Mouse (Mus musculus) hindbrain, embryonic 14.5 days (tissue): ENCODE results near the gene Ubfd1. TPM values are rescaled to one million over a fixed set of nuclear protein-coding genes. Genes with fewer than 3 reads are reported as not detected.

Source experiments
- ATAC-seq: fragments of 200-750 bp; cut with Nextera tagmentation; 2 replicates; pipeline ENCODE4 v1.8.0; 2017; ENCODE audit warnings: moderate number of reproducible peaks, mild to moderate bottlenecking, moderate TSS enrichment, moderate library complexity; ENCODE audit not compliant: low FRiP score
- DNase-seq: peaks from one replicate; pipeline ENCODE4 v3.0.0-alpha.2; 2015; ENCODE audit warnings: low spot score
- H3K27ac ChIP-seq: fragments of 300-500 bp; sonication (generic); 2 replicates; pipeline ENCODE4 v1.5.1; 2014; ENCODE audit warnings: mild to moderate bottlenecking, moderate library complexity
- H3K27me3 ChIP-seq: fragments of 300-500 bp; sonication (generic); 2 replicates; pipeline ENCODE4 v1.6.1; 2014; ENCODE audit warnings: mild to moderate bottlenecking, low read length, mixed read lengths; ENCODE audit not compliant: control insufficient read depth, insufficient read depth
- H3K36me3 ChIP-seq: fragments of 300-500 bp; sonication (generic); replicated peaks from 2 replicates; pipeline ENCODE4 v1.6.1; 2014; ENCODE audit not compliant: control insufficient read depth, insufficient read depth
- H3K4me1 ChIP-seq: fragments of 300-500 bp; sonication (generic); replicated peaks from 2 replicates; pipeline ENCODE4 v1.6.1; 2014; ENCODE audit warnings: antibody characterized with exemption, low read length, mixed read lengths; ENCODE audit not compliant: control insufficient read depth, insufficient read depth
- H3K4me2 ChIP-seq: fragments of 300-500 bp; sonication (generic); replicated peaks from 2 replicates; pipeline ENCODE4 v1.6.1; 2014; ENCODE audit warnings: mild to moderate bottlenecking, moderate library complexity
- H3K4me3 ChIP-seq: fragments of 300-500 bp; sonication (generic); replicated peaks from 2 replicates; pipeline ENCODE4 v1.5.1; 2014; ENCODE audit warnings: mild to moderate bottlenecking, low read length
- H3K9ac ChIP-seq: fragments of 300-500 bp; sonication (generic); 2 replicates; pipeline ENCODE4 v1.6.1; 2014
- H3K9me3 ChIP-seq: fragments of 300-500 bp; sonication (generic); 2 replicates; pipeline ENCODE4 v1.6.1; 2016; ENCODE audit warnings: low read length; ENCODE audit not compliant: control insufficient read depth
- WGBS: fragments of 180-500 bp; shearing (Covaris S2); extraction: QIAGEN DNeasy Blood & Tissue Kit; methylation state at CpG from one replicate; pipeline ENCODE4 v1.1.7; 2014; 5-methylcytosine and 5-hydroxymethylcytosine counted together
- polyA plus RNA-seq: library from polyadenylated mRNA; unstranded; fragments of >200 nt; fragmentation: Nextera tagmentation; extraction: Ambion mirVana; gene quantifications from 2 replicates; pipeline ENCODE4 v1.2.1, GENCODE M21; 2014

Ubfd1 gene
- polyA plus RNA-seq, 1 experiment from 2014 or later = 104 TPM

DNA sequence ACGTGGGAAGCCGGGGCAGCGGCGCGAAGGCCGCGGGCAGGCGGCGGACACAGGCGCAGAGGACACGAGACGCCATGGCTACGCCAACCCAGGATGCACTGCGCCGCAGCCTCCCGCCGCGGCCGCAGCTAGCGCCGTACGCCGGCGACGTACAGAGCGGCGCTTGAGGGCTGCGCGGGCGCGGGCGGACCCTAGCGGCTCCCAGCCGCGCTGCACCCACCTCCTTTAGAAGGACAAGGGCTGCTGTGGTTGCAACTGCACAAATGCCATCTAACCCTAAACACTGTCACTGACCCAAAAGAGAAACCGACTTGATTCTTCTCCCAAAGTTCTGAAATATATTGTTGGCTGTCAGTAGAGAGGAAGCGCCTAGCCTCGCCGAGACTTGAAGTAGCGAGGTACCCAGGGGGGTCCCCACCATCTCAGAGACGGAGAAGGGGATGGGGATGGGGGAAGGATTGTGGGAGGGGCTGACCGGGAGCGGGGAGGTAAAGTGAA, 34.8 kb downstream of the Ubfd1 start, which contains the start of gene Ndufab1:
Gene Ndufab1, minus strand, starts transcription at position 140 of the 498 bp plus-strand sequence.
- peak; percentile 99 for ATAC-seq
- peak; percentile 93 for DNase-seq
- no peaks in the 10 kb centered on the region for H3K27me3 ChIP-seq
- H3K36me3 ChIP-seq = peaks cover 19% of the 10 kb centered on the region
- peak within 1 kb of the TSS; percentile 40 for H3K27ac ChIP-seq
- H3K9ac ChIP-seq = peak within 1 kb of the TSS; percentile 85
- WGBS = under 1% methylated on average over 37 of the region's 43 CpGs
- H3K4me1 ChIP-seq = peaks cover 8% of the 10 kb centered on the region
- no peaks in the 10 kb centered on the region for H3K9me3 ChIP-seq
- H3K4me2 ChIP-seq = peak within 1 kb of the TSS; percentile 85
- H3K4me3 ChIP-seq = peak within 1 kb of the TSS; percentile 60

DNA sequence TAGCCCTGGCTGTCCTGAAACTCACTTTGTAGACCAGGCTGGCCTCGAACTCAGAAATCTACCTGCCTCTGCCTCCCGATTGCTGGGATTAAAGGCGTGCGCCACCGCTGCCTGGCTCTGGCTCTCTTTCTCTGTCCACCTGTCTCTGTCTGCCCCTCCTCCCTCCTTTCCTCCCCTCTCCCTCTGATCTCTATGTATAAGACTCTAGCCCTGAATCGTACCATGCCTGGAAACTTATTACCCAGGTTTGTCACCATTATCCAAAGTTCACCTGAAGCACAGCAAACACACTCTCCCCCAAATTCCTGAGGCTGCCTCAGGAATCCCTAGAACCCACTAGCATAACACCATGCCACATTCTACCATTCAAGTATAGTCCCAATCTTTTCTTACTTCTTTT, 41.2 kb downstream of the Ubfd1 start:
- Histone ChIP-seq H3K9ac (no peak overlapping the region), H3K9me3 (no peaks in the 10 kb centered on the region), H3K4me1 (no peaks in the 10 kb centered on the region), H3K36me3 (peaks cover 11% of the 10 kb centered on the region), H3K4me3 (no peak overlapping the region), H3K27me3 (no peaks in the 10 kb centered on the region), H3K4me2 (no peak overlapping the region), H3K27ac (no peak overlapping the region)
- ATAC-seq (no peak), DNase-seq (no peak)
- WGBS = 97% methylated on average over 6 of the region's 6 CpGs

DNA sequence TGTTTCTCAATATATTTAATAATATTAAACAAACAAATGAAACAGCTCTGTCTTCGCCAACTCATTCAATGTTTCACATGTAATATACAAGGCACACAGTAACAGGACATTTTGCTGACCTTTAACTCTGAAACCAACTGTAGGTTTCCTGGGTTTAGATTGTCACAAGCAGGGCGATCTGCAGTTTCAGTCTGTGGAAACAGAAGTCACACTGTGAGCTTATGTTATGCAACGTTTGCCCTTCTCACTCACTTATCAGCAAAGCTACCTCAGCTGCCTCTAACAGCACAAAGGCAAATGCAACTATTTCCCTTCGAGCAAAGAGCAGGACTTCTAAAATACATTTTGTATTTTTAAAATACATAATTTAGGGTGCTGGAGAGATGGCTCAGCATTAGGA, 56.5 kb downstream of the Ubfd1 start:
- no peak overlapping the region for H3K4me3 ChIP-seq
- peaks cover 41% of the 10 kb centered on the region for H3K36me3 ChIP-seq

DNA sequence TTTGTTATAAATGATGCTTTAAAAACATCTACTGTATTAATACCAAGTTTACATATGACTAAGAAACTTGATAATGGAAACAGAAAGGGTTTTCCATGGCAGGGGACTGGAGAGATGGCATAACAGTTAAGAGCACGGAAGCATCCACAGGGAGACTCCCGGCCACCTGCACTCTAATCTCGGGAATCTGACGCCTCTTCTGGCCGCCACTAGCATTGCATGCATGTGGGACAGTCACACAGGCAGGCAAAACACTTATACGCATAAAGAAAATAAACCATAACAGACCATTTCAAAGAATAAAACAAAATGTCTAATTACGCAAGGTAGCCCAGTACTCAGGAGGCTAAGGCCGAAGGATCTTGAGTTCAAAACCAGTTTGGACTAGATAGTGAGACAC, 58.7 kb downstream of the Ubfd1 start:
- H3K9ac ChIP-seq = no peak overlapping the region
- no peak for ATAC-seq
- no peaks in the 10 kb centered on the region for H3K9me3 ChIP-seq
- 82% methylated on average over 8 of the region's 8 CpGs for WGBS
- no peak overlapping the region for H3K4me3 ChIP-seq
- DNase-seq = no peak
- no peak overlapping the region for H3K4me2 ChIP-seq
- H3K4me1 ChIP-seq = no peaks in the 10 kb centered on the region
- H3K27me3 ChIP-seq = no peaks in the 10 kb centered on the region
- H3K36me3 ChIP-seq = peaks cover 41% of the 10 kb centered on the region
- no peak overlapping the region for H3K27ac ChIP-seq

More for the DNA sequence above, 56.5 kb downstream of the Ubfd1 start:
- Histone ChIP-seq H3K27me3 (no peaks in the 10 kb centered on the region), H3K9me3 (no peaks in the 10 kb centered on the region), H3K27ac (no peak overlapping the region), H3K4me2 (no peak overlapping the region), H3K4me1 (no peaks in the 10 kb centered on the region), H3K9ac (no peak overlapping the region)
- WGBS = 91% methylated on average over 4 of the region's 4 CpGs
- DNase-seq (no peak), ATAC-seq (no peak)

DNA sequence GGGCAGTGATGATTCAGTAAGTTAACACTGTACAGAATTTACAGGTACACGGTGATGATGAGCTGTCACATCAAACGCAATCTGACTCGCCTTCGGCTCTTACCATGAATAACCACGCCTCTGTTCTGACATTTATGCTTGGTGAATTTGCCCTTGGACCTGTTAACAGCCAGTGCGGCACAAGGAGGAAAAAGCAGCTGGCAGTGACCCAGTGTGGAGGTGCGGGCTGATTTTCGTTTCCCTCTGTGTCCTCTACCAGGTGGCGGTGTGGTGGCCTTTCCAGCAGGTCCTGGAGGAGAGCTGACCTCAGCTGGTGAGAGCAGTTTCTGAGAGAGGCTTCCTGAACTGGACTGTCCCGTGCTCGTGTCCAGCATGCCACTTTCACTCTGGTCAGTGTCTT, 60.0 kb downstream of the Ubfd1 start:
- Histone ChIP-seq H3K4me1 (no peaks in the 10 kb centered on the region), H3K27ac (no peak overlapping the region), H3K9ac (no peak overlapping the region), H3K4me3 (no peak overlapping the region), H3K27me3 (no peaks in the 10 kb centered on the region), H3K9me3 (no peaks in the 10 kb centered on the region), H3K4me2 (no peak overlapping the region), H3K36me3 (peaks cover 39% of the 10 kb centered on the region)
- WGBS = 96% methylated on average over 11 of the region's 11 CpGs
- no peak for ATAC-seq
- no peak for DNase-seq

Other genes with a start within 250 kb of the Ubfd1 start
- gene Scnn1b, start 202.1 kb upstream of the Ubfd1 start, polyA plus RNA-seq = 0.08 and 0.26 TPM in 2 replicates
- 21.1 and 24.4 TPM in 2 replicates for gene Cog7, start 85.5 kb upstream of the Ubfd1 start, polyA plus RNA-seq
- gene Gga2, start 46.0 kb upstream of the Ubfd1 start, polyA plus RNA-seq = 33.2 and 44.3 TPM in 2 replicates
- 10.8 and 11.1 TPM in 2 replicates for gene Ears2, start 88 bp downstream of the Ubfd1 start, polyA plus RNA-seq
- gene Ndufab1, start 34.7 kb downstream of the Ubfd1 start, polyA plus RNA-seq = 681 and 682 TPM in 2 replicates
- 5.1 and 5.3 TPM in 2 replicates for gene Palb2, start 65.8 kb downstream of the Ubfd1 start, polyA plus RNA-seq
- gene Dctn5, start 65.9 kb downstream of the Ubfd1 start, polyA plus RNA-seq = 159 and 166 TPM in 2 replicates
- 14.6 and 17.4 TPM in 2 replicates for gene Plk1, start 92.3 kb downstream of the Ubfd1 start, polyA plus RNA-seq
- gene Ern2, start 119.0 kb downstream of the Ubfd1 start, polyA plus RNA-seq = 0.93 and 1.0 TPM in 2 replicates
- 1.1 and 1.4 TPM in 2 replicates for gene Chp2, start 152.3 kb downstream of the Ubfd1 start, polyA plus RNA-seq
- gene Prkcb, start 221.6 kb downstream of the Ubfd1 start, polyA plus RNA-seq = 135 and 149 TPM in 2 replicates